Mouse (Mus musculus): ENCODE measurements at regions not wholly inside any gene's neighbourhood (a gene's known extent, or its start where the extent isn't known, plus 50 kb on each side); places are given as distances from the start of the nearest gene placed in this dataset.

DNA sequence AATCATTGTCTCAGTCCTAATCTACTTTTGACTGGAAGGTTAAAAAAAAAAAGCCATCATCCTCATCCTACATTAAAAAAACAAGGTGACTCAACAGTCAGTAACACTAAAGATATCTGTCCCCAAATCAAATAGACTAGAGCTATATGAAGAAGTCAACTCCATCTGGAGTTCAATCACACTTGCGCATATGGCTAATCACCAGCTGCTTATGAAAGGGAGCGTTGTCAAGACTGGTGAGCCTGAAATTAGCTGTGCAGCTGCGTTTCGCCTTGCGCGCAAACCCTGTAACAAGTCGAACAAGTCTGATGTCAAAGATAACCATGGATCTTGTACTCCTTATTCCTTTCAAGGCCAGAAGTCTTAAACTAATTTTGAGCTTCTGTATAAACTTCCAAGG, 137.6 kb downstream of the Dmrta1 start:
- TF ChIP-seq CTCF (IDR thresholded peaks at IDR 0.05; ENCODE audit: control insufficient read depth, insufficient read depth, insufficient read length): no peak
- no peak for TF ChIP-seq MYOG (IDR thresholded peaks at IDR 0.05; ENCODE audit: control insufficient read depth, extremely low read depth, insufficient read length)
